Mouse (Mus musculus) kidney, adult 2 months (tissue): Measurements from ENCODE around the gene Mms19.

Source experiments
- CTCF ChIP-seq: fragments of 200-500 bp; conservative IDR thresholded peaks from 2 replicates; pipeline ENCODE4 v1.5.1; 2011; ENCODE audit warnings: low read depth, mild to moderate bottlenecking, control low read depth, low read length, moderate library complexity, mixed read lengths; ENCODE audit not compliant: insufficient read depth, insufficient read length
- POLR2A ChIP-seq: fragments of 200-500 bp; IDR thresholded peaks from one replicate; pipeline ENCODE4 v1.6.1; 2011; ENCODE audit warnings: low read depth, low read length, control low read depth

- TF ChIP-seq CTCF (no peak), POLR2A (no peak)
Observed at GRCm38 (mm10) chr19:41935921-41936320, 45.0 kb downstream of the Mms19 start.
